Mouse (Mus musculus) embryo, embryonic 11 days (tissue): ENCODE data around the gene Mov10.

Experiments
- DNase-seq: peaks from one replicate; pipeline ENCODE4 v3.0.0-alpha.2; 2015

Mov10 gene

DNA sequence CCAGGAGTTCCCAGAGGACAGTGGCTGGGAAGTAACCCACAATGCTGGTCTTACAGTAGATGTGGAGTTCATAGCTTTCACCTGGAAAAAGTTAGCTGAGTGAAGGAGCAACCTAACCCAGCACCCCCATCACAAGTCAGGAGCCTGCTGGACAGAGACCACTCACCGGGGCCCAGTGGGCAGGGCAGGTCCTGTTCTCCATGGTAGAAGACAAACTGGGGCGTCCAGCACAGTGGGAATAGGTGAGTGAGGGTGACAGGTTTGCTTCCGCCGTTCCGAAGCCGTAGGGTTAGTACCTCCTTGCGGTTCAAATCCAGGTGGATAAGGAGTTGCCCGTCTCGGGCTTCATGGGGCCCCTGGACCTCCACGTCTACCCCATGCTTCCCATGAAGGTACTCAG, 14.1 kb downstream of the Mov10 start:
- no peak for DNase-seq

GRCm38 (mm10) chr3:104801481-104801880, 16.9 kb downstream of the Mov10 start:
- DNase-seq, result no peak

- DNase-seq, result no peak
Measured at GRCm38 (mm10) chr3:104800681-104801080, 17.7 kb downstream of the Mov10 start.

DNA sequence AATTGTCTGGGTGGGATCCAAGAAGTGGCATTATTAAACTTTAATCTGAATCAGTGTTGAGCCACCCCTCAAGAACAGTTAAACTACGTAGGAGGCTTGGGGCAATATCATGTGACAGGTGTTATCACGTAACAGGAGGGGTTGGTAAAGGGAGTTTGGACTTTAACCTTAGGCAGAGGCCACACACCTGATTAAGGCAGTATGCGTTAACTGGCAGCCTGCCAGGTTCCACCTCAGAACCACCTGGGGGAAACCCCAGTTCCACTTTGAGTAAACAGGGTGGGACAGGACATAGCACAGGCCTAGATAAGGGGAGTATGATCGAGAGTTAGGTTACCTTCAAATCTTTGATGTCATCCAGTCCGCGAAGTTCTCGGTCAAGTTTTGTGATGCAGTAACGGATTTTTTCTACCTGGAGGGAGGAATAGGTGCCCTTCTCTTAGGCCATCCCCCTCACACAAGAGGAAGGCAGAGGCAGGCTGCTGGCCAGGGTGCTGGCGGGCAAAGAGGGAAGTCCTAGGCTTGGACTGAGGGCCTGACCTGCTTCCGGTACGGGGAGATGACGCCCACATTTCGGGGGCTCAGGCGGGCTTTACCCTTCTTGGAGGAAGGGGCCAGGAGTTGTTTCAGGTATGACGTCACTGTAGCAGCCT, 21.8 kb downstream of the Mov10 start:
- no peak for DNase-seq

GRCm38 (mm10) chr3:104795661-104796340, 22.6 kb downstream of the Mov10 start:
- no peak for DNase-seq

DNA sequence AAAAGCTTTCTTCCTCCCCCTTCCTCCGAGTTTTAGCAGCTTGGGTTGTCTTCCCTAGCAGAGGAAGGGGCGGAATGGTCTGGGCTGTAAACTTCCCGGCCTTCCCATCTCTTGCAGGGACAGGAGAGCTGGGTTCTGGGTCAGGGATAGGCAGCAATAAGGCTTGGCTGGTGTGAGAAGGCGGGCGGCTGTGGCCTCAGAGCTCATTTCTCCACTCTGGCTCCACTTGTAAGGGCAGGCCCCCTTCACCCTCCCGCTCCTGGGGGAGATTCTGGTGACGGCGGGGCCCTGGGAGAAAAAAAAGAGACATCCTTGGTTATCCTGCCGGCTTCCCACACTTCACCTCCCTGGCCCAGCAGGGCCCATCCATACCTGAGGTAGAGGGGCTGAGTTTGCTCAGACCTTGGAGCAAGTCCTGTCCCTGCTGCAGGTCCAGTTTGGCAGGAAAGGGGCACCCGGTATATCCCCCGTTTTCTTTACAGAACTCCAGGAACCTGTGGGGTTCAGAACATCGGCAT, 23.4 kb downstream of the Mov10 start:
- DNase-seq, result no peak

GRCm38 (mm10) chr3:104793871-104794828, 24.2 kb downstream of the Mov10 start:
- peak; percentile 92 for DNase-seq

- DNase-seq, result no peak
Measured at GRCm38 (mm10) chr3:104792360-104793270, 25.7 kb downstream of the Mov10 start.

- DNase-seq, result no peak
Measured at GRCm38 (mm10) chr3:104791671-104792070, 26.7 kb downstream of the Mov10 start.

GRCm38 (mm10) chr3:104791017-104791416, 27.3 kb downstream of the Mov10 start:
- no peak for DNase-seq

DNA sequence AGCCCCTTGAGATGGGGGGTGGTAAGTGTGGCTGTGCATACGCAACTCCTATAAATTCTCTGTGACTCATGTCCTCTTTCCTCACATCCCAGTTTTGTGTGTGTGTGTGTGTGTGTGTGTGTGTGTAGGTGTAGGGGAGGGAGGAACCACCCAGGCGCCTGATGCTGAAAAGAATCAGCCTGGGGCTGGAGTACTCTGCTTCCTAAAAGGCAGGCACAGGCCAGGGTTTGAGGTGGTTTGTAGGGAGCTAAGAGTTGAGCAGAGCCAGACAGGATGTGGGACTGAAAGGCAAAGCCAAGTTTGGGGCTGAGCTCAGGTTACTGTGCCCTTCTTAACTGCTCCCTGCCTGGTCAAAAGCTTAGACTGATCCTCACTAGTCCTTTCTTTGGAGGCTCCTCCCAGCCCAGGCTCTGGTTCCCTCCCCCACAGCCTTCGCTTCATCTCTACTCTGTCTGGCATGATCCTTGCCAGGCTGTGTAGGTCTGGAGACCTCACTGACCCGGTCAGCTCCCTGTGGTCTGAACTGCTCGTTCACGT, 27.9 kb downstream of the Mov10 start:
- DNase-seq, result peak; percentile 75

DNA sequence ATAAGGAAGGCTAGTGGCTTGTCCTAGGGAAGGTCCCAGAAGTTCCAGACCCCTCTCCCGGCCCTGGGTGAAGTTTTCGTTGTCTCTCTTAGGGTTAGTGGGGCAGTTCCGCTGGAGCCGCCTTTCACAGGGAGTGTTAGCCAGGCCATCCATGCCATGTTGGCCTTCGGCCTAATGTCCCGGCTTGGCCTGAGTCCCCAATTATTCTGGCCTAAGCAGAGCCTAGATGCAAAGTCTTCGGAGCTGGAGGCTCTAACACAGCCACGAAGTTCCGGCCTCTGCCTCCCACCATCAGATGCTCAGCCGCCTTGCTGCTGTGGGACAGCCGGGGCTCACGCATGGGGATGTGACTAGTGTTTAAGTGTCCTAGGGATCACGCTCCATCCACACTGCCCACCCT, 28.5 kb downstream of the Mov10 start:
- peak; percentile 35 for DNase-seq

- DNase-seq, result peak; percentile 69
Measured at GRCm38 (mm10) chr3:104789312-104789605, 29.1 kb downstream of the Mov10 start.

GRCm38 (mm10) chr3:104788561-104789311, 29.6 kb downstream of the Mov10 start:
- DNase-seq, result peak; percentile 92

DNA sequence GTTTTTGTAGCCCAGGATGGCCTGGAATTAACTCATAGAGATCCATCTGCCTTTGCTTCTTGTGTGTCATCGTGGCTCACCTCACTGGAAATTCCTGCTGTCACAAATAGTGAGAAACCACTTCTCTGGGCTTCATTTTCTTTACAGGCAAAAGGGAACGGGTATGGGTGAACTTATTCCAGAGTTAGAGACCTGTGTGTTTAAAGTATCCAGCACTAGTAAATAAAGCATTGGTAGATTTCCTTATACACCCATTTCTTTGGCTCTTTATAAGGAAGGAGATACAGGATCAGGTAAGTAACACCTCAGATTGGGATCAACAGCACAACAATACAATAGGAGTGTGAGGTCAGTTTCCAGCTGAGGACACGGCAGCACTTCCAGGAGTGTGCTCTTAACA, 30.3 kb downstream of the Mov10 start, which contains the start of gene Rhoc:
Gene Rhoc, plus strand, starts transcription at position 301 of the 400 bp plus-strand sequence.
- no peak for DNase-seq

- DNase-seq, result no peak
Measured at GRCm38 (mm10) chr3:104785284-104785683, 33.1 kb downstream of the Mov10 start.

GRCm38 (mm10) chr3:104783971-104784500, 34.3 kb downstream of the Mov10 start:
- DNase-seq, result no peak

DNA sequence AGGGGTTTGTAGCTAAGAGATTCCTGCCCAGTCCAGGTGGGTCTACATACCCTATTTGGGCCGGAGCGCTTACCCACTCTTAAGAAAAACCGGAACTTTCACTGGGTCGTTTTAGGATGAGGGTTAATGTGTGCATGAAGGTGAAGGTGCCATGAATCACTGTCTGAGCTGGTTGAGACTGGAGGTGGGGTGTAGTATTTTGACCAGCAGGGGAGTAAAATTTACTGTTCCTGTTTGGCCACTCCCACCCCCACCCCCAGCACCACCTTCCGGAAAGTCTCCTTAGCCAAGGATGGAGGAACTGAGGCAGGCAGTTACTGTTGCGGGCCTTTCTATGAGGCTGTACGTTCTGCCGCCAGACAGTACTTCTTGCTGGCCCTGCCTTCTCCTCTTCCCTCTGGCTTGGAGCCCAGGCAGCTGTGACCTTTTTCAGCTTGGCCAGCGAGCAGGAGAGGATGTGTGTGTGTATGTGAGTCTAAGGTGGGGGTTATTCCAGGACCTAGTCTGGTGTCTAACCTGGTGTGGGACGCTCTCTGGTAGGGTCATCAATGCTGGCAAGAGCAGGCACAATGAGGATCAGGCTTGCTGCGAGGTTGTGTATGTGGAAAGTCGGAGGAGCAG, 36.2 kb downstream of the Mov10 start:
- DNase-seq, result no peak

GRCm38 (mm10) chr3:104781471-104781903, 36.9 kb downstream of the Mov10 start, which contains the start of gene Fam19a3:
Fam19a3 (minus strand) TSS chr3:104781840.
- DNase-seq, result peak; percentile 32
